Mouse (Mus musculus) heart, embryonic 13.5 days (tissue): ENCODE data around the gene Larp4. TPM values are rescaled to one million over a fixed set of nuclear protein-coding genes. Genes with fewer than 3 reads are reported as not detected.

Source experiments
- ATAC-seq: fragments of 200-750 bp; cut with Nextera tagmentation; 2 replicates; pipeline ENCODE4 v1.8.0; 2017; ENCODE audit warnings: moderate TSS enrichment; ENCODE audit not compliant: insufficient number of reproducible peaks, low FRiP score, low TSS enrichment; ENCODE audit errors: extremely low read depth
- H3K27ac ChIP-seq: fragments of 300-500 bp; sonication (generic); replicated peaks from 2 replicates; pipeline ENCODE4 v1.5.1; 2015; ENCODE audit warnings: moderate library complexity, mild to moderate bottlenecking, inconsistent platforms
- H3K27me3 ChIP-seq: fragments of 300-500 bp; sonication (generic); replicated peaks from 2 replicates; pipeline ENCODE4 v1.6.1; 2015; ENCODE audit warnings: mild to moderate bottlenecking, inconsistent platforms
- H3K36me3 ChIP-seq: fragments of 300-500 bp; sonication (generic); 2 replicates; pipeline ENCODE4 v1.6.1; 2015; ENCODE audit warnings: mild to moderate bottlenecking, inconsistent platforms
- H3K4me1 ChIP-seq: fragments of 300-500 bp; sonication (generic); 2 replicates; pipeline ENCODE4 v1.6.1; 2015; ENCODE audit warnings: inconsistent platforms
- H3K4me2 ChIP-seq: fragments of 300-500 bp; sonication (generic); 2 replicates; pipeline ENCODE4 v1.6.1; 2015; ENCODE audit warnings: inconsistent platforms, mild to moderate bottlenecking, moderate library complexity
- H3K4me3 ChIP-seq: fragments of 300-500 bp; sonication (generic); 2 replicates; pipeline ENCODE4 v1.5.1; 2015; ENCODE audit warnings: moderate library complexity, mild to moderate bottlenecking, inconsistent platforms
- H3K9ac ChIP-seq: fragments of 300-500 bp; sonication (generic); 2 replicates; pipeline ENCODE4 v1.6.1; 2015; ENCODE audit warnings: inconsistent platforms, mild to moderate bottlenecking, moderate library complexity
- H3K9me3 ChIP-seq: fragments of 300-500 bp; sonication (generic); 2 replicates; pipeline ENCODE4 v1.6.1; 2016; ENCODE audit warnings: inconsistent platforms
- WGBS: fragments of 180-500 bp; shearing (Covaris S2); methylation state at CpG from one replicate; pipeline ENCODE4 v1.1.7; 2015; ENCODE audit warnings: mixed read lengths; 5-methylcytosine and 5-hydroxymethylcytosine counted together
- polyA plus RNA-seq: library from polyadenylated mRNA; unstranded; fragments of >200 nt; fragmentation: Nextera tagmentation; extraction: Ambion mirVana; gene quantifications from 2 replicates; pipeline ENCODE4 v1.2.1, GENCODE M21; 2015

Larp4 gene
- polyA plus RNA-seq, 1 experiment from 2014 or later = 25.2 TPM

DNA sequence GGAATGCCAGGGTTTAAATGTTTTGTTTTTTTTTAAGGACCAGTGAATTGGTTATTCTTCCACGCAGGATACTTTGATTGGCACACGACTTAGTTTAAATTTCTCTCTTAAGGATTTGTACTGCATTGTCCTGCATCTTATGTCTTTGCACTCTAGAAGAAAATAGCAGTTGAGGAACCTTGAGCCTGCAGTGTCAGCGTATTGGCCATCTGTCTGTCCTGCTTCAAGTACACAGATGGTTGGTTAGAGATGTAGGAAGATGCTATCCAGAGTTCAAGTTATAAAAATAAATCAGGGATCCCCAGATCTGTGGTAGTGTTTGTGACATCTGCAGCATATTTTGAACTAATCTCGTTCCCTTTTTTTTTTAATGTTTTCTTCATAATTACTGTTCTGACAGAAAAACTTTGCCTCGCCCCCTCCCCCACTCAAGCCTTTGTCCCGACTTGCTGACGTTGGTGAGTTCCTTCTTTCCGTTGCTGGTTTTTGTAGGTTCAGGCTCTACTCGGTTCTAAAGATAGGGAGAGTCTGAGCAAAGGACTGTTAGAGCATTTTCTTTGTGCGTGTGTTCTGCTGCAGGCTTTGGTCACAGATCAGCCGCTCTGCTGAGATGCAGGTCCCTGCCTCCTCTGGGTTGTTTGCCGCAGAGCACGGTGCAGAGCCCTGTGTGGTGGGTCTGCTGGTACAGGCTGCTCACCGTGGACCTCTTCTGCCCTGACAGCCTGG lies 70.8 kb downstream of the Larp4 start:
- H3K9ac ChIP-seq = peak overlapping the region; percentile 71
- H3K4me3 ChIP-seq = peak overlapping the region; percentile 94
- 26% methylated on average over 14 of the region's 14 CpGs for WGBS
- H3K9me3 ChIP-seq = no peaks in the 10 kb centered on the region
- H3K4me2 ChIP-seq = peak overlapping the region; percentile 87
- peaks cover 40% of the 10 kb centered on the region for H3K4me1 ChIP-seq
- H3K27ac ChIP-seq = peak overlapping the region; percentile 25; the same call in 1 of the 2 replicates
- no peaks in the 10 kb centered on the region for H3K36me3 ChIP-seq
- no peaks in the 10 kb centered on the region for H3K27me3 ChIP-seq
- no peak for ATAC-seq

DNA sequence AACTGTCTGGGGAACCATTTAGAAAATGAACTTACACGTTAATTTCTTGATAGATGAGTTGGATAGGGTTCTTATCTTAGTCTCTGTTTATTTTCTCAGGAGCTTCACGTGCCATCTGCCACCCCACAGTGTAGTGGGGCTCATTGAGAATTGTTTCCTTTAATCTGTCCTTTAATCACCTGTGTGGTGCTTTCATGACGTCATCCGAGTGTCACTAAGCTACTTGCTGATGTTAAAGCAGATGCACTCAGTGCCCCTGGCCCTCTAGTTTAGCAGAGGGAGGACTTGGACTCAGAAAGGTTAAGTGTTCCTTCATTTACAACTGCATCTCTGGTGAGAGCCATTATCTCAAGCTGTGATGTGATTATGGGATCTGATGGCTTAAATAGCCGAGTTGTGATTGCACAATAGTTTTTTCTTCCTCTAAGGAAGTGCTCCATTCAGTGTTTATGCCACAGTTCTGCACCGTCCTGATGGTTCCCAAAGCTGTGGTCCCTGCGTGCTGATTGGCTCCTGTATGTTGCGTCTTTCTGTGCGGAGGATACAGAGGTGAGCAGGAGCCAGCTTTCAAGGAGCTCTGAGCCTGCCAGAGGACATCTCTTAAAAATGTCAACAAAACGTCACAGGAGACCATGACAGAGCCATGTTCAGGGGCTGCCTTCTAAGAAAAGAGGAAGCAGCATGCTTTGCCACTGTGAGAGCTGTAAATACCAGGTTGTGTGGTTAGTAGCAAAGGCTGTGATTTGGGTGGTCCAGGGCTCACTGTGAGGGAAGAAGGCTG lies 71.6 kb downstream of the Larp4 start:
- H3K27me3 ChIP-seq = no peaks in the 10 kb centered on the region
- peaks cover 48% of the 10 kb centered on the region for H3K4me1 ChIP-seq
- peak overlapping the region; percentile 94 for H3K4me3 ChIP-seq
- 26% methylated on average over 10 of the region's 10 CpGs for WGBS
- H3K9ac ChIP-seq = peak overlapping the region; percentile 71
- peak overlapping the region; percentile 33; the same call in 1 of the 2 replicates for H3K27ac ChIP-seq
- H3K36me3 ChIP-seq = no peaks in the 10 kb centered on the region
- H3K9me3 ChIP-seq = no peaks in the 10 kb centered on the region
- H3K4me2 ChIP-seq = peak overlapping the region; percentile 87
- ATAC-seq = no peak

DNA sequence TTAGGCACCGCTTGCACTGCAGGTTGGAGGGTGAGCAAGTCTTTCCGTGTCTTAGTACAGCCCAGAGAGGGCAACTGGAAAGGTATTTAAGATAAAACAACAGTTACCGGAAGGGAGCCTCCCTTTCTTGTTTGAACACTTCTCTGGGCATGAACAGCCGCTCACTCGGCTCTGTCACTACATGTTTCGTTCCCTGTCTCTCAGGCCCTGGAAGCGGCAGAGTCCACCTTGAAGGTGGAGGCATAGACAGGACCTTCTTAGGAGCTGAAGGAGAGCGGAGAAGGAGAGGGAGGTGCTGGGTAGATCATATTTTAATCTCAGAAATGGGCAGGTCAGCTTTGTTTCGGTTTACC lies 72.2 kb downstream of the Larp4 start:
- 0 out of 2 replicates have a peak overlapping the region, but pooled peaks have one; percentile 47 for H3K9ac ChIP-seq
- ATAC-seq = no peak
- WGBS = 56% methylated on average over 9 of the region's 9 CpGs
- peak overlapping the region; percentile 87 for H3K4me2 ChIP-seq
- H3K27ac ChIP-seq = peak overlapping the region; percentile 33; the same call in 1 of the 2 replicates
- H3K9me3 ChIP-seq = no peaks in the 10 kb centered on the region
- peaks cover 48% of the 10 kb centered on the region for H3K4me1 ChIP-seq
- H3K4me3 ChIP-seq = peak overlapping the region; percentile 4; the same call in 1 of the 2 replicates
- no peaks in the 10 kb centered on the region for H3K27me3 ChIP-seq
- H3K36me3 ChIP-seq = peaks cover 5% of the 10 kb centered on the region

DNA sequence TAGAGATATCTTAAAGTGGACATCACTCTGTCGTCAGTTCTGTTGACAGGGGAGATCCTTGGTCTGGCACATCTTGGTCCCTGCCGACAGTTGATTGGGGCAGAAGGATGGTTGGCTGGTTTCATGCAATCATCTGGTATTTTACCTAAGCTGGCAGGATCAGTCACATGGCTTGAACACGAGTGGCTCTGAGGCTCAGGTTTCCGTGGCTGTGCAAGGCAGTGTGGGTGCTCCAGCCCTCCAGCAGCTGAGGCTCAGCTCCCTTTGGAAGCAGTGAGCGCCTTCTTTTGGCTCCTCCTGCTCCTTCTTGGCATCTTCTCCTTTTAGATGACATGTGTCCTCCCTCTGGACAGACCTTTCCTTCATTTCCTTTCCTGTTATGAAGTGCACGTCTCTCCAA lies 75.7 kb downstream of the Larp4 start:
- 42% methylated on average over 6 of the region's 6 CpGs for WGBS
- Histone ChIP-seq H3K9me3 (no peaks in the 10 kb centered on the region), H3K4me1 (peaks cover 39% of the 10 kb centered on the region), H3K9ac (no peak overlapping the region), H3K27me3 (no peaks in the 10 kb centered on the region), H3K36me3 (peaks cover 19% of the 10 kb centered on the region), H3K4me3 (no peak overlapping the region), H3K4me2 (no peak overlapping the region), H3K27ac (no peak overlapping the region)
- ATAC-seq = no peak

DNA sequence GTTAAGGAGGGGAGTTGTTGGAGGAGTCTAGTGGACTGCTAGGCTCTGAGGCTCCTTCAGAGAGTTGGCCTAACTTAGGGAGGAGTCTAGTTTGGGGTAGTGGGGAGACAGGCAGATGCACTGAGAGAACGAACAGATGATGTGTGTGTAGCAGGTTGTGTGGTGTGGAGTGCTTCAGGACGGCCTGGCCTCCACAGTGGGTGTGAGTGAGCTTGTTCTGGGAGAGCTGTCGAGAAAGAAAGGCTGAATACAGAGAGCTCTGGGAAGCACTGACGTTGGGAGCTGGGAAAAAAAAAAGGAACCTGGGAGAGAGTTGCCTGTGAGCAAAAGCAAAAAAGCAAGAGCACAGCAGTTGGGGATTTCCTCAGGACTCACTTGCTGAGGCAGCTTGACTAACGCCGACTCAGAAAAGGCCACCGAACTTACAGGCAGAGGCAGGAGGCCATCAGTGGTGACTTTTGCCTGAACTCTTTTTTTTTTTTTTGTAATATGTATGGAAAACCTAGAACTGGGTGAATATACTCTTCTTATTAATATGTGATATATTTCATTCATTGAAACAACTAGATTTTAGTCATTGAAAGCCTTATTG lies 79.7 kb downstream of the Larp4 start:
- Histone ChIP-seq H3K4me2 (no peak overlapping the region), H3K4me1 (peaks cover 27% of the 10 kb centered on the region), H3K9me3 (no peaks in the 10 kb centered on the region), H3K27me3 (no peaks in the 10 kb centered on the region), H3K4me3 (no peak overlapping the region), H3K27ac (no peak overlapping the region), H3K36me3 (peaks cover 19% of the 10 kb centered on the region), H3K9ac (no peak overlapping the region)
- WGBS = 74% methylated on average over 7 of the region's 7 CpGs
- ATAC-seq = no peak

DNA sequence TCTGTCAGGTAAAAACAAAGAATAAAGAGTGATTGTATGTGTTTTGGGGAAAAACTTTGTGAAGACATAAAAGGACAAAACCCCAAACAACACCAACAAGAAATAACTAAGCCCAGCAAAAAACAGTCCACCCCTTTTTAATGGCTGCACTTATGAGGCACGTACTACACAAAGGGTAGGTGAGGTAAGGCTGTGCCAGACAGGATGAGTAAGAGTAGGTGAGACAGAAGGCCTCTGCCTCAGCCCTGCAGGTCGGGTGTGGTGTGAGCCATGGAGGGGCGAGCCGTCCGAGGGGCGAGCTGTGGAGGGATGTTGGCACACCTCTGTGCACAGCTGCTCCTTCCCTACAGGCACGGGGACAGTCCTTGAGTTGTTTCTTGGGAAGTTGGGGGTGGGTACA lies 81.1 kb downstream of the Larp4 start:
- 83% methylated on average over 7 of the region's 7 CpGs for WGBS
- Histone ChIP-seq H3K9ac (no peak overlapping the region), H3K4me1 (peaks cover 14% of the 10 kb centered on the region), H3K36me3 (peaks cover 19% of the 10 kb centered on the region), H3K4me2 (no peak overlapping the region), H3K27me3 (no peaks in the 10 kb centered on the region), H3K9me3 (no peaks in the 10 kb centered on the region), H3K4me3 (no peak overlapping the region), H3K27ac (no peak overlapping the region)
- no peak for ATAC-seq

DNA sequence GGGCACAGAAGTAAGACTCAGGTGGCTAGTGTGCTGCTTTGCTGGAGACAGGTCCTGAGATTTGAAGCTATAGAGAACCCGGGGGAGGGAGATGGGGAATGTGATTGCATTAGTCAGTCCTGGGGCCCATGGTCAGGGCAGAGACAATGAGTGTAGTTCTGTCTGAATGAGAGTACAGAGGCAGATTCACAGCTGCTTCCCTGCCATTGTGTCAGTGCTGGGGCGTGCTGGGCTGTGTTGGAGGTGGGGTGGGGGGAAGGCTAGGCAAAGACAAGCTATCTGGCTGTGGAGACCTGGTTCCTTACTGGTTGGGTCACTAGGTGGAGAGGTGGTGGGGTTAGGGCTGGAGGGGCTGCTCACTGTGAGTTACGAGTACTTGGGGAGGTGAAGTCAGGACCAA lies 82.9 kb downstream of the Larp4 start:
- 51% methylated on average over 3 of the region's 3 CpGs for WGBS

DNA sequence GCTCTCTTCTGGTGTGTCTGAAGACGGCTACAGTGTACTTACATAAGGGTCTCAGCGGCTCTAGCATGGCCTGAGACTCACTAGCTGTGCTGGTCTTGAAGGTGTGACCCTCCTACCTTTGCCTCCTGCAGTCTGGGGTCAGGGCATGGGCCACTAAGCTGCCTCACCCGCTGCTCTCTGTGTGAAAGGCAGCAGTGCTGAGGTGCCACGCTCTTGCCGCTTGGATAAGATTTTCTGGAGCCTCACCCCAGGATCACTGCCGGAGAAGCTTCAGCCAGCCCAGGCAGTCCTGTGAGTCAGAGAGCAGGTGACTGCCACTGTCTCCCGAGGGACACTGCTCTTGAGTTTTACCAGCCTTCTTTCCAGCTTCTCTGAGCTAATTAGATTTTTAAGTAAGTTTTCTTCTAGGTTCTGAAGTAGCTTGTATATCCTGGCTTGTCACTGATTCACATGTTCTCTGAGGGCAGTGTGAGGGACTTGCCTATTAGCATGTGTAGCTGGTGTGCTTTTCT lies 86.6 kb downstream of the Larp4 start:
- WGBS = 77% methylated on average over 7 of the region's 7 CpGs
- no peak overlapping the region for H3K4me3 ChIP-seq
- no peaks in the 10 kb centered on the region for H3K9me3 ChIP-seq
- no peak overlapping the region for H3K27ac ChIP-seq
- H3K9ac ChIP-seq = no peak overlapping the region
- H3K4me2 ChIP-seq = no peak overlapping the region
- ATAC-seq = no peak
- H3K27me3 ChIP-seq = no peaks in the 10 kb centered on the region
- peaks cover 30% of the 10 kb centered on the region for H3K4me1 ChIP-seq
- no peaks in the 10 kb centered on the region; the same call in 1 of the 2 replicates for H3K36me3 ChIP-seq

More for the DNA sequence above, 82.9 kb downstream of the Larp4 start:
- H3K4me3 ChIP-seq = no peak overlapping the region
- H3K27ac ChIP-seq = no peak overlapping the region
- no peak for ATAC-seq
- H3K9me3 ChIP-seq = no peaks in the 10 kb centered on the region
- peaks cover 11% of the 10 kb centered on the region; the same call in 1 of the 2 replicates for H3K4me1 ChIP-seq
- no peak overlapping the region for H3K4me2 ChIP-seq
- no peaks in the 10 kb centered on the region for H3K27me3 ChIP-seq
- no peak overlapping the region for H3K9ac ChIP-seq
- peaks cover 11% of the 10 kb centered on the region for H3K36me3 ChIP-seq

DNA sequence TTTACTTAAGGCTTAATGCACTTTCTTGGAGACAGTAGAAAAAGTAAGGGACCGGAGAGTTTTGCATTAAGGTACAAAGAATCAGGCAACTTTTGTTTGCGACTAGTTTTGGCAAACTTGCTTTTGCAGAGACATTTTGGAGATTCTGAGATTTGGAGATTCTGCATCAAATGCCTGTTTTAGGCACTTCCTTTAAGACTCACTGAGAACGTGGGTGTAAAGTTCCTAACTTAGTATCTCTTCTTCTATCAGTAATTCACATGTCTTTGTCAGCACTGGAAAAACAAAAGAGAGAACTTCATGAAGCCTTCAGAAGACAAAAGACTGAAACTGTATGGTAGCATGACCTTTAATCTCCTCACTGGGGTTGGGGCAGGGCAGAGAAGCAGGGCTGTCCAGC lies 87.8 kb downstream of the Larp4 start:
- Histone ChIP-seq H3K4me3 (no peak overlapping the region), H3K9me3 (no peaks in the 10 kb centered on the region), H3K27ac (no peak overlapping the region), H3K9ac (no peak overlapping the region), H3K27me3 (no peaks in the 10 kb centered on the region), H3K36me3 (no peaks in the 10 kb centered on the region; the same call in 1 of the 2 replicates), H3K4me1 (peaks cover 36% of the 10 kb centered on the region), H3K4me2 (no peak overlapping the region)
- ATAC-seq = no peak
- 81% methylated on average over 3 of the region's 3 CpGs for WGBS

DNA sequence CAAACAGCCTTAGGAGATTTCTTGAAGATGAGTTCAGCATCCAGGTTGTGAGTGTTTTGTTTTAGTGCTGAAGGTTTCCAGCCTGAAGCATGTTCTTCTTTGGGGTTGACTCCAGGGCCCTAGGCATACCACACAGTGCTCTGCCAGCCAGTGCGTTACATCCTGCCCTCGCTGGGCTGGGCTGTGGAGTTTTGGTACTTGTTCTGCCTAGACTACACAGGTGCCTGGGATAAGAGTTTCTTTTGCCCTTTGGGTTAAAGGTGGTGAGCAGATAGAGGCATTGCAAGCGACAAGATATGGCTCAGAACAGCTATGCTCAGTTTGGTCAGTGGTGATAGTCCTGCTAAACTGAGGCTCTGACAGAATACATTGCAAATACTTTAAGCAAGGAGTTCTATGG lies 88.3 kb downstream of the Larp4 start:
- Histone ChIP-seq H3K27ac (no peak overlapping the region), H3K4me1 (peaks cover 40% of the 10 kb centered on the region), H3K36me3 (no peaks in the 10 kb centered on the region; the same call in 1 of the 2 replicates), H3K4me2 (no peak overlapping the region), H3K27me3 (no peaks in the 10 kb centered on the region), H3K9me3 (no peaks in the 10 kb centered on the region), H3K4me3 (no peak overlapping the region), H3K9ac (no peak overlapping the region)
- ATAC-seq = no peak
- WGBS = 74% methylated on average over 3 of the region's 3 CpGs

DNA sequence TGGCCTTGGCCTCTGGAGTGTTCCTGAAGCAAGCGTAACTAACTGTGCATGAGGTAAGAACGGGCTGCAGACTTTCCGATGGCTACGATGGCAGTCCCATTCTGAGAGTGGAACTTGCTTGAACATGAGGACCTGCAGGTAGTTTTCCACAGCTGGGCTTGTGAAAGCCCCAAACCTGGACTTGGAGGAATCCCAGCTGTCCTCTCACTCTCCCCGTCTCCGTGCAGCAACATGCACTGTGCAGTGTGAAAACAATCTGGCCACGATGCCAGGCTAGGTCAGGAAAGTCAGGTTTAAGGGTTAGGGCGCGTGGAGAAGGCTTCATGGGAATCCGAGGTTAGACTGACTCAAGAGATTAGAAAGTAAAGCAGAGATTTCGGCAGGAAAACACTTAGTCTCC lies 89.0 kb downstream of the Larp4 start:
- no peak for ATAC-seq
- 63% methylated on average over 11 of the region's 11 CpGs for WGBS
- no peak overlapping the region for H3K4me2 ChIP-seq
- H3K27ac ChIP-seq = no peak overlapping the region
- no peaks in the 10 kb centered on the region for H3K27me3 ChIP-seq
- 0 out of 2 replicates have a peak overlapping the region, but pooled peaks have one; percentile 12 for H3K9ac ChIP-seq
- H3K4me1 ChIP-seq = peaks cover 45% of the 10 kb centered on the region
- H3K9me3 ChIP-seq = no peaks in the 10 kb centered on the region
- no peak overlapping the region for H3K4me3 ChIP-seq
- H3K36me3 ChIP-seq = no peaks in the 10 kb centered on the region; the same call in 1 of the 2 replicates
